Mouse (Mus musculus) lung, adult 18-20 months (tissue): ENCODE data around the gene Cyb5b.
"Not testable (repeated sequence)": the region's sequence is repeated elsewhere in the genome, so short reads cannot be mapped to it uniquely, and the experiment has no call there.

Experiments
- DNase-seq, 2 experiments: peaks; one replicate each; pipeline ENCODE4 v3.0.0; 2022; ENCODE audit warnings: mixed read lengths in 2 of 2

Cyb5b gene

GRCm38 (mm10) chr8:107181122-107181521 is 30.7 kb downstream of the Cyb5b start:
- DNase-seq, result no peak

GRCm38 (mm10) chr8:107184996-107185395 is 34.6 kb downstream of the Cyb5b start:
- DNase-seq, result peak; percentile 34 to 59

- no peak for DNase-seq
These were observed 36.4 kb downstream of the Cyb5b start for GRCm38 (mm10) chr8:107186659-107187390.

GRCm38 (mm10) chr8:107187631-107188030 is 37.2 kb downstream of the Cyb5b start:
- DNase-seq, result no peak

- peak in 1 of 2 experiments; percentile 32 for DNase-seq
These were observed 42.2 kb downstream of the Cyb5b start for GRCm38 (mm10) chr8:107192631-107193030.

- DNase-seq, result no peak
These were observed 42.9 kb downstream of the Cyb5b start for GRCm38 (mm10) chr8:107193331-107193730.

- no peak for DNase-seq
These were observed 44.5 kb downstream of the Cyb5b start for GRCm38 (mm10) chr8:107194786-107195451.

GRCm38 (mm10) chr8:107197901-107198826 is 47.7 kb downstream of the Cyb5b start:
- no peak for DNase-seq

GRCm38 (mm10) chr8:107205164-107205563 is 54.7 kb downstream of the Cyb5b start:
- DNase-seq, result no peak

GRCm38 (mm10) chr8:107205701-107206561 is 55.5 kb downstream of the Cyb5b start:
- DNase-seq, result peak; percentile 72 to 76

GRCm38 (mm10) chr8:107206782-107207525 is 56.5 kb downstream of the Cyb5b start:
- no peak for DNase-seq

- DNase-seq, result no peak
These were observed 58.7 kb downstream of the Cyb5b start for GRCm38 (mm10) chr8:107209185-107209584.

- DNase-seq, result no peak
These were observed 61.6 kb downstream of the Cyb5b start for GRCm38 (mm10) chr8:107212006-107212405.

GRCm38 (mm10) chr8:107217230-107217629 is 66.8 kb downstream of the Cyb5b start:
- not testable (repeated sequence) for DNase-seq

GRCm38 (mm10) chr8:107218091-107218490 is 67.7 kb downstream of the Cyb5b start:
- no peak for DNase-seq

GRCm38 (mm10) chr8:107219078-107219477 is 68.6 kb downstream of the Cyb5b start:
- DNase-seq, result no peak

GRCm38 (mm10) chr8:107221924-107222851 is 71.7 kb downstream of the Cyb5b start:
- no peak for DNase-seq

GRCm38 (mm10) chr8:107226183-107226582 is 75.7 kb downstream of the Cyb5b start:
- peak; percentile 18 to 19 for DNase-seq

- no peak for DNase-seq
These were observed 76.7 kb downstream of the Cyb5b start for GRCm38 (mm10) chr8:107227011-107227626.

- no peak for DNase-seq
These were observed 82.8 kb downstream of the Cyb5b start for GRCm38 (mm10) chr8:107233251-107233650.
